Mouse (Mus musculus) liver, embryonic 13.5 days (tissue): ENCODE measurements around the gene Ptprt. TPM values are rescaled to one million over a fixed set of nuclear protein-coding genes. Genes with fewer than 3 reads are reported as not detected.

Source experiments
- ATAC-seq: fragments of 200-750 bp; cut with Nextera tagmentation; 2 replicates; pipeline ENCODE4 v1.8.0; 2017; ENCODE audit warnings: low read depth, mild to moderate bottlenecking, moderate number of reproducible peaks, moderate library complexity
- DNase-seq: peaks from one replicate; pipeline ENCODE4 v3.0.0; 2022
- H3K27ac ChIP-seq: fragments of 300-500 bp; sonication (generic); 2 replicates; pipeline ENCODE4 v1.5.1; 2015; ENCODE audit warnings: moderate library complexity, mild to moderate bottlenecking, inconsistent platforms
- H3K27me3 ChIP-seq: fragments of 300-500 bp; sonication (generic); 2 replicates; pipeline ENCODE4 v1.6.1; 2015; ENCODE audit warnings: mild to moderate bottlenecking, inconsistent platforms
- H3K36me3 ChIP-seq: fragments of 300-500 bp; sonication (generic); 2 replicates; pipeline ENCODE4 v1.6.1; 2015; ENCODE audit warnings: mild to moderate bottlenecking, inconsistent platforms
- H3K4me1 ChIP-seq: fragments of 300-500 bp; sonication (generic); replicated peaks from 2 replicates; pipeline ENCODE4 v1.6.1; 2015; ENCODE audit warnings: inconsistent platforms
- H3K4me2 ChIP-seq: fragments of 300-500 bp; sonication (generic); 2 replicates; pipeline ENCODE4 v1.6.1; 2015; ENCODE audit warnings: inconsistent platforms, mild to moderate bottlenecking, moderate library complexity
- H3K4me3 ChIP-seq: fragments of 300-500 bp; sonication (generic); replicated peaks from 2 replicates; pipeline ENCODE4 v1.5.1; 2015; ENCODE audit warnings: mild to moderate bottlenecking, inconsistent platforms
- H3K9ac ChIP-seq: fragments of 300-500 bp; sonication (generic); 2 replicates; pipeline ENCODE4 v1.6.1; 2015; ENCODE audit warnings: mild to moderate bottlenecking, inconsistent platforms
- H3K9me3 ChIP-seq: fragments of 300-500 bp; sonication (generic); replicated peaks from 2 replicates; pipeline ENCODE4 v1.6.1; 2016; ENCODE audit warnings: inconsistent platforms
- WGBS: fragments of 180-500 bp; shearing (Covaris S2); methylation state at CpG from one replicate; pipeline ENCODE4 v1.1.7; 2015; ENCODE audit not compliant: insufficient replicate concordance; 5-methylcytosine and 5-hydroxymethylcytosine counted together
- polyA plus RNA-seq: library from polyadenylated mRNA; unstranded; fragments of >200 nt; fragmentation: Nextera tagmentation; extraction: Ambion mirVana; gene quantifications from 2 replicates; pipeline ENCODE4 v1.2.1, GENCODE M21; 2015

The Ptprt gene
- polyA plus RNA-seq, 1 experiment from 2014 or later = 0.01 TPM

- Histone ChIP-seq H3K4me1 (no peaks in the 10 kb centered on the region), H3K36me3 (no peaks in the 10 kb centered on the region), H3K4me3 (no peak overlapping the region), H3K27me3 (no peaks in the 10 kb centered on the region), H3K4me2 (no peak overlapping the region), H3K9me3 (no peaks in the 10 kb centered on the region), H3K27ac (no peak overlapping the region), H3K9ac (no peak overlapping the region)
- ATAC-seq (no peak), DNase-seq (no peak)
- WGBS = 43% methylated on average over 8 of the region's 8 CpGs
Observed at GRCm38 (mm10) chr2:161806287-161807007, 854.5 kb downstream of the Ptprt start.

DNA sequence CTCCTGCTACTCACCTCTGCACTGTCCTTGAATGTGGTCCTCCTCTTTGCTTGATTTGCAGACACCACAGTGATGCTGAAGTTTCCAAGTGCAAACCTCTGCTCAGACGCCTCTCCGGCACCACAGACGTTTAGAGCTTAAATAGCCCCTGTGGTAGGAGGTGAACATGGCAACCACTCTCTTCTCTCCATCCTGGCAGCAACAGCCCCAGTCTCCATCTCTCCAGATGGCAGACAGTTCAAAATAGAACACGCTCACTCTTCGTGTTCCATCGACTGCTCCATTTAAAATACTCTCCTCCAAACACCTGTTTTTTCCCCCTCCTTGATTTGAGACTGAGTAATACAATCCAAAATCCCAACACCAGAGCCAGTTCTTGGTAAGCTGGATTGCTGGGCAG is 861.0 kb downstream of the Ptprt start:
- Histone ChIP-seq H3K4me1 (no peaks in the 10 kb centered on the region), H3K4me3 (no peak overlapping the region), H3K27me3 (no peaks in the 10 kb centered on the region), H3K36me3 (no peaks in the 10 kb centered on the region), H3K9me3 (no peaks in the 10 kb centered on the region), H3K9ac (no peak overlapping the region), H3K4me2 (no peak overlapping the region), H3K27ac (no peak overlapping the region)
- ATAC-seq (no peak), DNase-seq (no peak)
- 70% methylated on average over 6 of the region's 6 CpGs for WGBS

GRCm38 (mm10) chr2:161767528-161767927 is 893.4 kb downstream of the Ptprt start:
- Histone ChIP-seq H3K9ac (no peak overlapping the region), H3K27ac (no peak overlapping the region), H3K27me3 (no peaks in the 10 kb centered on the region), H3K4me3 (no peak overlapping the region), H3K4me2 (no peak overlapping the region), H3K9me3 (no peaks in the 10 kb centered on the region; the same call in 1 of the 2 replicates), H3K36me3 (no peaks in the 10 kb centered on the region), H3K4me1 (no peaks in the 10 kb centered on the region)
- ATAC-seq (no peak), DNase-seq (no peak)
- 51% methylated on average over 2 of the region's 2 CpGs for WGBS

- Histone ChIP-seq H3K9ac (no peak overlapping the region), H3K4me1 (no peaks in the 10 kb centered on the region), H3K4me3 (no peak overlapping the region), H3K9me3 (no peaks in the 10 kb centered on the region), H3K27ac (no peak overlapping the region), H3K4me2 (no peak overlapping the region), H3K27me3 (no peaks in the 10 kb centered on the region), H3K36me3 (no peaks in the 10 kb centered on the region)
- 27% methylated on average over 4 of the region's 4 CpGs for WGBS
- DNase-seq (no peak), ATAC-seq (no peak)
Observed at GRCm38 (mm10) chr2:161713024-161713423, 947.9 kb downstream of the Ptprt start.

DNA sequence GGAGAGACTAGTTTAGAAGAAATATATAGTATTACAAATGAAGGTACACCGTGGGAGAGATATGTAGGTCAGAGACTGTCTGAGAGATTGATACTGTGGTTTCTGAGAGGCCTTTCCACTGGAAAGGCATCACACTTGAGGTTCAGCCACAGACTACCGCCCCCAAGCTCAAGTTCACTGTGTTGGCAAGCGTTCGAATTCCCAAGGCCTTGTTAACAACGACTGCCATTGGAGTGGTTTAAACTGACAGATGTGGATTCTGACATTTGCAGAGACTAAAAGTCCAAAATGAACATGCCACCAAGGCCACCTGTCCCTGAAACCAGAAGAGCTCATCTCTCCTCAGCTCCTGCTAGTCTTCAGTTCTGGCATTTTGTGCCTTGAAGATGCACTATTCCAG is 951.6 kb downstream of the Ptprt start:
- Histone ChIP-seq H3K9me3 (no peaks in the 10 kb centered on the region), H3K36me3 (no peaks in the 10 kb centered on the region), H3K4me3 (no peak overlapping the region), H3K4me1 (no peaks in the 10 kb centered on the region), H3K4me2 (no peak overlapping the region), H3K27me3 (no peaks in the 10 kb centered on the region), H3K9ac (no peak overlapping the region), H3K27ac (no peak overlapping the region)
- DNase-seq = no peak
- ATAC-seq = no peak
- 69% methylated on average over 5 of the region's 5 CpGs for WGBS

- ATAC-seq (no peak), DNase-seq (no peak)
- no peak overlapping the region for H3K9ac ChIP-seq
- no peaks in the 10 kb centered on the region for H3K9me3 ChIP-seq
- no peaks in the 10 kb centered on the region for H3K27me3 ChIP-seq
- H3K27ac ChIP-seq = no peak overlapping the region
- no peak overlapping the region for H3K4me2 ChIP-seq
- no peaks in the 10 kb centered on the region for H3K36me3 ChIP-seq
- no peaks in the 10 kb centered on the region for H3K4me1 ChIP-seq
- 76% methylated on average over 7 of the region's 7 CpGs for WGBS
- no peak overlapping the region for H3K4me3 ChIP-seq
Observed at GRCm38 (mm10) chr2:161706386-161706915, 954.5 kb downstream of the Ptprt start.

DNA sequence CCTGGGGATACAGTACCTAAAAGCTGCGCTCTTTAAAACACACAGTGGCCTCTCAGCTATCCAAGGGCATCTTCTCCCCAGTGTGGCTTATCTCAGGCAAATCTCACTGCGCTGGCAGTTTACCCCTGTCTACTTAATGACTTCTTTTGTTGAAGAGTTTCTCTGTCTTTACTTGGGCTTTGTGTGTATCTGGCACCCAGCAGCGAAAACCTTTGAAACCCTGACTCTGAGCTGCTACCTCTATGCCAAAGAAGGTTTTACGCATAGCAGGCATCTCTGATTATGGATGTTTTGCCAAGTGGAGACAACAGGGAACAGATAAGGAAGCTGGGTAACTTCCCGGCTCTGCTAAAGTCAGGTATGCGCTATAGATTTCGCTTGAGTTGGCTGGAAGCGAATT is 956.1 kb downstream of the Ptprt start:
- Histone ChIP-seq H3K9ac (no peak overlapping the region), H3K4me2 (no peak overlapping the region), H3K4me3 (no peak overlapping the region), H3K4me1 (no peaks in the 10 kb centered on the region), H3K27me3 (no peaks in the 10 kb centered on the region), H3K36me3 (no peaks in the 10 kb centered on the region), H3K9me3 (no peaks in the 10 kb centered on the region), H3K27ac (no peak overlapping the region)
- WGBS = 47% methylated on average over 8 of the region's 8 CpGs
- ATAC-seq (no peak), DNase-seq (no peak)

GRCm38 (mm10) chr2:161704410-161704809 is 956.5 kb downstream of the Ptprt start:
- 54% methylated on average over 9 of the region's 9 CpGs for WGBS
- Histone ChIP-seq H3K27me3 (no peaks in the 10 kb centered on the region), H3K4me2 (no peak overlapping the region), H3K36me3 (no peaks in the 10 kb centered on the region), H3K4me3 (no peak overlapping the region), H3K4me1 (no peaks in the 10 kb centered on the region), H3K27ac (no peak overlapping the region), H3K9me3 (no peaks in the 10 kb centered on the region), H3K9ac (no peak overlapping the region)
- ATAC-seq (no peak), DNase-seq (no peak)

GRCm38 (mm10) chr2:161695819-161696218 is 965.1 kb downstream of the Ptprt start:
- WGBS = 30% methylated on average over 8 of the region's 8 CpGs
- Histone ChIP-seq H3K9me3 (no peaks in the 10 kb centered on the region), H3K27ac (no peak overlapping the region), H3K9ac (no peak overlapping the region), H3K4me2 (no peak overlapping the region), H3K4me3 (no peak overlapping the region), H3K4me1 (no peaks in the 10 kb centered on the region), H3K27me3 (no peaks in the 10 kb centered on the region), H3K36me3 (no peaks in the 10 kb centered on the region)
- ATAC-seq = no peak
- DNase-seq = no peak

GRCm38 (mm10) chr2:161668302-161668986 is 992.5 kb downstream of the Ptprt start:
- H3K27me3 ChIP-seq = no peaks in the 10 kb centered on the region
- H3K9ac ChIP-seq = no peak overlapping the region
- H3K4me3 ChIP-seq = no peak overlapping the region
- ATAC-seq = no peak
- H3K4me1 ChIP-seq = no peaks in the 10 kb centered on the region
- H3K9me3 ChIP-seq = no peaks in the 10 kb centered on the region
- WGBS = 75% methylated on average over 12 of the region's 12 CpGs
- no peaks in the 10 kb centered on the region for H3K36me3 ChIP-seq
- H3K4me2 ChIP-seq = no peak overlapping the region
- DNase-seq = no peak
- H3K27ac ChIP-seq = no peak overlapping the region

DNA sequence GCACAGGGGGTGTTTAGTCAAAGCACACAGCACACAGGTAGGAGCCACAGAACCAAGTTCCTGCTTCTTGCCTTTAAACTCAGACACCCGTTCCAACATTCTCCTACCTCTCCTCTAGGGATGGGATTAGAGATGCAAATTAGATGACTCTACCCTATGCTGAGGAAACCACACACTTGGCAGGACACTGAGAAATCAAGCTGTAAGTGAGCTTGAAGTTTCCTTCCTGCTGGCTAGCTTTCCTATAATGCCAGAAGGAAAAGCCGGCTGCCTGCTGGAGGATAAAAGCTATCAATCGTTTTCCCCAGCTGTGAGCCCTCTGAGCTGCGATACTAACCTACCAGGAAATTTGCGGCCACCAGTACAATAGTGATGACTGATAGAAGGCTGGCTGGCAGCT is 999.0 kb downstream of the Ptprt start:
- H3K4me3 ChIP-seq = no peak overlapping the region
- ATAC-seq = no peak
- H3K4me1 ChIP-seq = no peaks in the 10 kb centered on the region
- no peak overlapping the region for H3K4me2 ChIP-seq
- DNase-seq = no peak
- no peaks in the 10 kb centered on the region for H3K9me3 ChIP-seq
- H3K36me3 ChIP-seq = no peaks in the 10 kb centered on the region
- WGBS = 11% methylated on average over 5 of the region's 5 CpGs
- H3K27me3 ChIP-seq = no peaks in the 10 kb centered on the region
- no peak overlapping the region for H3K9ac ChIP-seq
- H3K27ac ChIP-seq = no peak overlapping the region

- Histone ChIP-seq H3K27me3 (no peaks in the 10 kb centered on the region), H3K4me1 (no peaks in the 10 kb centered on the region), H3K9ac (no peak overlapping the region), H3K27ac (no peak overlapping the region), H3K9me3 (no peaks in the 10 kb centered on the region), H3K36me3 (no peaks in the 10 kb centered on the region), H3K4me3 (no peak overlapping the region), H3K4me2 (no peak overlapping the region)
- 11% methylated on average over 4 of the region's 4 CpGs for WGBS
- ATAC-seq (no peak), DNase-seq (no peak)
Observed at GRCm38 (mm10) chr2:161660827-161661226, 1000.1 kb downstream of the Ptprt start.
